Mouse (Mus musculus): ENCODE measurements around the gene Apbb2.

Gene Apbb2

DNA sequence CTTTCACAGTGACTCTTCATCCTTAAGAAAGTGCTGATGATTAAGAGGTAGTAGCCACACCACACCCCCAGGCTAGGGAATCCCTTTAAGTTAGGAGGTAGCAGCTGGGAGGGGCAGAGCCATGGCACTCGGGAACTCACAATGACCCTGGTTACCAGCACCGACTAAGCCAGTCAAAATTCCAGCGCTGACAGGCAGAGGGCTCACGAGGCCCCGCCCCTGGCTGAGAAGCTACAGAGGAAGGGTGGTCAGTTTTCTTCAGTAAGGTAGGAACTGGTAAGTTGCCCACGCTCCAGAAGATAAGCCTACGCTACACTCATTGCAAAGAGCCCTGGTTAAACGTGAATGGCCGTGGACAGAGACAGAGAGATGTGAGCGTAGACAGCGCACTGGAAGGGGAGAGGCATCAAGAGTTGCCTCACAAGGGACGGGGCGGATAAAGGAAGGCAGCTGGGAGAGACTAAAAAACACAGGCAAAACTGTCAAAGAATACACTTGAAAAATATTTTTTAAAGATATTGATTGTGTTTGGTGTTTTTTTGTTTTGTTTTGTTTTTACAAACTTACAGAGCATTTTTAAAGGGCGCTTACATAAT is 100.1 kb downstream of the Apbb2 start:
- DNase-seq (ENCODE audit: low spot score) = no peak

DNA sequence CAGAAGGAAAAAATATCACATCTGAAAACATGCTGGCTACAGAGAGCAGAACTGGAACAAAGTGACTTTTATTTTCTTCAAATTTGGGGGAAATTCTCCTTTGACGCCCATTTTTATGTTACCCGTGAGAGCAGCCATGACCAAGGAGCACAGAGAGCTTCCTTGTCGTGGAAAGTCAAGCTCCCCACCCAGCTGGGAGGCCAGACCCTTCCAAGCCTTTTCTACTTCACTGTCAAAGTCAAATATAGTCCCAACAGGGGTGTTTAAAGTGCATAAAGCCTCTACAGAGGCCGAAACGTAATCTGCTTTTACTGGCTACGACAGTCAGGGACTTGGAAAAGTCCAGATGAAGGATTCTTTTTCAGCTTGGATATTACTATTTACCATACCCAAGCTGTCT is 101.1 kb downstream of the Apbb2 start:
- no peak for DNase-seq (ENCODE audit: low spot score)

DNA sequence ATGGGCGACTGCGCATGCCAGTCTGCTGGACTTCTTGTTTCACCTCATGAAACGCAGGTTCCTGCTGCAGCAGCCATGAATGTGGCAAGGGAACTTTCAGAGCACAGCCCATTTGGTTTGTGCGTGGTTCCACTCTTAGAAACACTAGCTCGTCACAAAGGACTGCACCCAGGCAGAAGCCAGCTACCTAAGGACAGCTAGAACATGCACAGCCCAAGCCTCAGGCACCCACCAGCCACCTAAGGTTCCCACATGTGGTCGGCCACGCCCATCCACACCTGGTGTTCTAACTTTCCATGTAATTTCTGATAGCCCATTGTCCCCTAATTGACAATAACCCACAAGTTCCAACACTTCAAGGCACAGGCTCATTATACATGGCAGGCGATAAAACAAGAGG is 102.3 kb downstream of the Apbb2 start:
- no peak for DNase-seq (ENCODE audit: low spot score)

DNA sequence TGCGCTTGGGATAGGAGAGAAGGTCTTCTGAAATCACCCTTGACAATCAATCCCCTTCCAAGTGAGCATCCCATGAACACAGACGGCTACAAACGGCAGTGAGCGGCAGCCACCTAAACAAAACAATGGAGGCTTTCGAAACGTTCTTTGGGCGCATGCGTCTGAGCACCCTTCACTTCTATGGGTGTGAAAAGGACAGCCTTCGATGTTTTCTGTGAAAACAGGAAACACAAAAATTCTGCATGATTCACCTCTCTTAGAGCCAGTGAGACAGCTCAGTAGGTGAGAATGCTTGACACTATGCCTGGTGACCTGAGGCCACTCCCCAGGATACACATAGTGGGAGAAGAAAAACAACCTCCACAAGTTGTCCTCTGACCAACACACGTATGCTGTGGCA is 103.3 kb downstream of the Apbb2 start:
- DNase-seq (ENCODE audit: low spot score) = no peak

GRCm38 (mm10) chr5:66514659-66515058 is 103.9 kb downstream of the Apbb2 start:
- DNase-seq (ENCODE audit: low spot score) = no peak

- DNase-seq (ENCODE audit: low spot score) = no peak
Observed at GRCm38 (mm10) chr5:66513412-66513811, 105.2 kb downstream of the Apbb2 start.

GRCm38 (mm10) chr5:66512519-66512918 is 106.1 kb downstream of the Apbb2 start:
- no peak for DNase-seq (ENCODE audit: low spot score)

DNA sequence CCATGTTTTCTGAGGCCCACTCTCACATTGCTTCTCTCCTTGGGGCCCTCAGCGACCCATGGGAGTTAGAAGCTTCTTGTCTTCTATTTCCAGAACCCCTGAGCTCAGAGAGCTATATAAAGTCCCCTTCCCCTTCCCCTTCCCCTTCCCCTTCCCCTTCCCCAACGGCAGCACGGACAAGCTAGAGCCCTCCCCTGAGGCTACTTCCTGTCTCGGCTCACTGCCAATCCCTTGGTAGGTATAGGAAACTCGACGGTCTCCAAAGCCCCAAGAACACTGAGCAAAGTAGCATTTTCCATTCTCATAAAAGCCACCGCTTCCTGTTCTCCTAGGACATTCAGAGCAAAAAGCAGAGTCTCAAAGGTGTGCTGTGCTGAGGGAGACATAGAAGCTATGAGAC is 107.9 kb downstream of the Apbb2 start:
- no peak for DNase-seq (ENCODE audit: low spot score)

GRCm38 (mm10) chr5:66509151-66509550 is 109.4 kb downstream of the Apbb2 start:
- DNase-seq (ENCODE audit: low spot score) = no peak

DNA sequence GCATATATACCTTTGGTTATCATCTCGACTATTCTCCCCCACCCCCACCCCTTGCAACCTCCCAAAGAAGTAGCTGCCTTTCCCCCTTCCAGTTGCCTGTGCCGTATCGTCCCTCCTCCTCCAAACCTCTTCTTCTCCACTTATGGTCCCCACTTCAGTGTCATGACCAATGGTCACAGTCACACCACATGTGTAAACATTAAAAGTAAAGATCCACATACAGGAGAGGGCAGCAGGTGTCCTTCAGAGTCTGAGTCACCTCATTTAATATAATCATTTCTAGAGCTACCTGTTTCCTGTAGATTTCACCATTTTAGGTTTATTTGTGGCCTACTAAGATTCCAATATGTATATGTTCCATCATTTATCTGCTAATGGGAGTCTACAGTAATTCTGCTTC is 113.0 kb downstream of the Apbb2 start:
- no peak for DNase-seq (ENCODE audit: low spot score)

GRCm38 (mm10) chr5:66505071-66505470 is 113.5 kb downstream of the Apbb2 start:
- no peak for DNase-seq (ENCODE audit: low spot score)

DNA sequence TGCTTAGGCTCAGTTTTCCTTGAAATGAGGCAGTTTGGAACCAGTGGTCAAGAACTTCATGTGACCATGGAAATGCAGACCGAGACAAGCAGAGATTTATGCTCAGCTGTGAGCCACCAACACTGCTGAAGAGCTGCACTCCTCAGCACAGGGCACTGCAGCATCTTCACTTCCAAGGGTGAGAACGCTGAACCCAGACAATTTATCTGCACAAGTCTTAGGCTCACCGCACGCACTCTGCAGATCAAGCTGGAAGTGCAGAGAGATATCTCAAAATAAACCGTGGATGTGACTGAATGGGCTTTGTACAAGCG is 114.2 kb downstream of the Apbb2 start:
- DNase-seq (ENCODE audit: low spot score) = no peak

GRCm38 (mm10) chr5:66503557-66504433 is 114.8 kb downstream of the Apbb2 start:
- no peak for DNase-seq (ENCODE audit: low spot score)

DNA sequence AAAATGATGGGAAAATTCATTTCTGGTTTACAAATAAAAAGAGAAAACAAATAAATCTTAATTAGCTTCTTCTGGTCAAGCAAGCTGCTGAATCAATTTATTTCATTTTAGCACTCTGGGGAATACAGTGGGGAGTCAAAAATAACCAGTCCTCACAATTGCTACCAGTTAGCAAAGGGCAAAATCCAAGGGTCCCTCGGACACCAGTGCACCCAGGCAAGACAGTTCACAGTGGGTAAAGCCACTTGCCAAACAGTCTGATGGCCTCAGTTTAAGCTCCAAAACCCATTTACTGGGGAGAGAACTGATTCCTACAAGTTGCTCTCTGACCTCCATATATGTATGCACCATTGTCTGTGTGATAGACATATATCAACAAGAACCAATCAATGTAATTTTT is 115.6 kb downstream of the Apbb2 start:
- no peak for DNase-seq (ENCODE audit: low spot score)

DNA sequence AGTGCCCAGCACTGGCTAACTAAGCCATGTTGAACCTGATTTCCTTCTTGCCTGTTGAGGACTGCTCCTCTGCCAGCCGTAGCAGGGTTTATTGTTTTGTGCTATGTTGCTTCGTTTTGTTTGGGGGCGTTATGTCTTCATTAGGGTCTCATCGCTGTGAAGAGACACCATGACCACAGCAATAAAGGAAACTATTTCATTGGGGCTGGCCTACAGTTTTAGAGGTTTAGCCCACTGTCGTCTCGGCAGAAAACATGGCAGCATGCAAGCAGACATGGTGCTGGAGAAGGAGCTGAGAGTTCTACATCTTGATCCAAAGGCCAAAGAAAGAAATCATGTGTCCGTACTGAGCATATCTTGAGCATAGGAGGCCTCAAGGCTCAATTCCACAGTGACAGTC is 119.0 kb downstream of the Apbb2 start:
- DNase-seq (ENCODE audit: low spot score) = no peak

- no peak for DNase-seq (ENCODE audit: low spot score)
Observed at GRCm38 (mm10) chr5:66498140-66498539, 120.4 kb downstream of the Apbb2 start.

DNA sequence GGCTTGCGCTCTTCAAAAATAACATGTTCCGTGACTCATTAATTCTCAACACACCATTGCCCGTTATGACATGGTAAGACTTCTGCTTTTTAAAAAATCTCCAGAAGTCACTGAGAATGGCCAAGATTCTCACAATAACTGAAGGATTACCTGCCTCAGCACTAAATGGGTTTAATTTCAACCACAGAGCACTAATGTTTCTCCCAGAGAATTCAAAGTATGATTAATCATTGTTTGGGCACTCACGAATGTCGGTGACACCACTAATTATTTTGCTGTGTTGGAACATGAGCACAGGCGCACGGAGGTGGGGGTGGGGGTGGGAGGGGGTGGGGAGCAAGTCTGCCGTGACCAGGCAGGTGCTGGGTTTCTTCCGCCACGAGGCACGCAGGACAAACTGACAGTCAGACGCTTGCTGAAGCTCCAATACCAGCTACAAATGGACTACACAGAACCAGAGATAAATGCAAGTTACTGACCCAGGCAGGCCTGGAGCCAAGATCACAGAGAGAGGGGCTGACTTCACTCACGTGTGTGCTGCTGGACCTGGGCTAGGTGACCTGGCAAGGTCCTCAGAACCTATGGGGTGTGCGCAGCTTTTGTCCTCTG is 121.0 kb downstream of the Apbb2 start:
- no peak for DNase-seq (ENCODE audit: low spot score)

DNA sequence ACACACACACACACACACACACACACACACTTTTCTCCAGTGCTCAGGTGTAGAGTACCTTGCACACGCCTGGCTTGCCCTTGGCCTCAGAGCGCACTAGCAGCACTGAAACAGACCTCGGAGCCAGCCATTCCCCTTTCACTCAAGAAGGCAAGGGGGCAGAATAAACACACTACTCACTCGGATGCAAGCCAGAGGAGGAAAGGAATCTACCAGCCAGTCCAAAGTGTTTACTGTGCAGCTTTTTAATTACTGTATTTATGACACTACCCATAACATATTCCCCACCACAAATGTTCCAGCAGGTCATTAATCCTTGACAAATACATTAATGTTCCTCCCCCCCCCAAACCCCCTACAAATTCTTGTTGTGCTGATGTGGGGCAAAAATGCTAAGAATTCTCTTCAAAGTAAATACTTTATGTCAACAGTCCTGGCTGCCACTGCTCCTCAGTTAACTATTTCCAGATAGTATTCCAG is 121.7 kb downstream of the Apbb2 start:
- no peak for DNase-seq (ENCODE audit: low spot score)

DNA sequence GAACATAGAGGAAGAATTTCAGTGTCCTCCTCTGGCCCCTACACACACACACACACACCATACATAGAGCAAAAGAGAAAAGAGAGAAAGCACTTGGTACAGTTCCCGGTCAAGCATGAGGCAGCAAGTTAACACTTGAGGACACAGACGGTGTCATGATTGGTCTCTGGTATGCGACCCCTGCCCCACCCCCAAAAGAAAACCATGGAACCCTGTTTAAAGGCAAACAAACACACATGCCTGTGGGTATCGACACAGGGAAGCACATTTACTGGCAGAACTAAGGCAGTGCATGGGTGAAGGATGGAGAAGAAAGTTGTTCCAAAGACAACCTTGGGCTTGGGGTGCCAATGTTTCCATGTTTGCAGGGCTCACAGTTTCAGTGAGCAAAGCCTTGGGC is 123.9 kb downstream of the Apbb2 start:
- DNase-seq (ENCODE audit: low spot score) = no peak

GRCm38 (mm10) chr5:66492563-66492960 is 126.0 kb downstream of the Apbb2 start:
- DNase-seq (ENCODE audit: low spot score) = no peak

- DNase-seq (ENCODE audit: low spot score) = no peak
Observed at GRCm38 (mm10) chr5:66491907-66492562, 126.5 kb downstream of the Apbb2 start.

DNA sequence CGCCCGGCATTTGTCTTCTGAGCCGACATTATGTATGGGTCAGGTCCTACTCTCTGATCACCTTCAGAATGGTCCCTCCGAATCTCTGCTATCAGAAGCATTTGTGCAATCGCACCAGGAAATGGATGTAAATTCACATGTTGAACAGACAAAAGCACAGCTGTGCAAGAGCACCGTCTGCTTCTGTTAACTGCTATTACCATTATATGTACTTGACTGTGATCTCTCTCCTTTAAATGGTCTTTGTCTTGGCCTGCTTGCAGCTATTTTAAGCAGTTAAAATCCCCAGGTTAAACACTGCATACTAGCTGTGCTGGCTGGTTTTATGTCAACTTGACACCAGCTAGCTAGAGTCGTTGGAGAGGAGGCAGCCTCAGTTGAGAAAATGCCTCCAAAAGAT is 132.6 kb downstream of the Apbb2 start:
- no peak for DNase-seq (ENCODE audit: low spot score)

- no peak for DNase-seq (ENCODE audit: low spot score)
Observed at GRCm38 (mm10) chr5:66476266-66476665, 142.3 kb downstream of the Apbb2 start.
